Mouse (Mus musculus) mouse trophoblast stem cell (cell line): ENCODE measurements at regions not wholly inside any gene's neighbourhood (a gene's known extent, or its start where the extent isn't known, plus 50 kb on each side); places are given as distances from the start of the nearest gene placed in this dataset.

Source experiments
- in situ Hi-C, 2 experiments: fragments of 300-500 bp; cut with MseI, MboI; formaldehyde crosslinking; loops; 2 replicates in 1 of 2; 3 replicates in 1 of 2; pipeline ENCODE4 v1.15.1; 2025

GRCm38 (mm10) chr2:131739022-131739421 is 120.5 kb downstream of the Erv3 start:
- in situ Hi-C loops, result no loop called here

- in situ Hi-C loops, result no loop called here
These were observed 124.7 kb downstream of the Erv3 start for GRCm38 (mm10) chr2:131734740-131735378.

- in situ Hi-C loops, result no loop called here
These were observed 133.0 kb downstream of the Erv3 start for GRCm38 (mm10) chr2:131726533-131726932.

- in situ Hi-C loops, result no loop called here
These were observed 137.7 kb downstream of the Erv3 start for GRCm38 (mm10) chr2:131721631-131722545.

- in situ Hi-C loops, result no loop called here
These were observed 142.0 kb downstream of the Erv3 start for GRCm38 (mm10) chr2:131717561-131717960.

- in situ Hi-C loops, result no loop called here
These were observed 142.7 kb downstream of the Erv3 start for GRCm38 (mm10) chr2:131716841-131717240.

- in situ Hi-C loops, result no loop called here
These were observed 144.2 kb downstream of the Erv3 start for GRCm38 (mm10) chr2:131715381-131715780.

- in situ Hi-C loops, result no loop called here
These were observed 147.7 kb downstream of the Erv3 start for GRCm38 (mm10) chr2:131711886-131712285.

GRCm38 (mm10) chr2:131706565-131706964 is 144.5 kb upstream of the Adra1d start:
- in situ Hi-C loops, result no loop called here

GRCm38 (mm10) chr2:131704406-131704805 is 142.3 kb upstream of the Adra1d start:
- in situ Hi-C loops, result no loop called here

GRCm38 (mm10) chr2:131702146-131702545 is 140.1 kb upstream of the Adra1d start:
- in situ Hi-C loops, result no loop called here

- in situ Hi-C loops, result no loop called here
These were observed 137.7 kb upstream of the Adra1d start for GRCm38 (mm10) chr2:131699798-131700197.

GRCm38 (mm10) chr2:131698008-131698965 is 136.2 kb upstream of the Adra1d start:
- in situ Hi-C loops, result no loop called here

- in situ Hi-C loops, result no loop called here
These were observed 134.2 kb upstream of the Adra1d start for GRCm38 (mm10) chr2:131696307-131696706.

- in situ Hi-C loops, result no loop called here
These were observed 127.9 kb upstream of the Adra1d start for GRCm38 (mm10) chr2:131689996-131690395.

GRCm38 (mm10) chr2:131688282-131688681 is 126.2 kb upstream of the Adra1d start:
- in situ Hi-C loops, result no loop called here

GRCm38 (mm10) chr2:131687449-131687848 is 125.4 kb upstream of the Adra1d start:
- in situ Hi-C loops, result no loop called here

- in situ Hi-C loops, result no loop called here
These were observed 124.7 kb upstream of the Adra1d start for GRCm38 (mm10) chr2:131686748-131687147.

GRCm38 (mm10) chr2:131685326-131685725 is 123.2 kb upstream of the Adra1d start:
- in situ Hi-C loops, result no loop called here

- in situ Hi-C loops, result no loop called here
These were observed 121.7 kb upstream of the Adra1d start for GRCm38 (mm10) chr2:131683734-131684133.

GRCm38 (mm10) chr2:131678484-131678883 is 116.4 kb upstream of the Adra1d start:
- in situ Hi-C loops, result no loop called here

- in situ Hi-C loops, result no loop called here
These were observed 114.7 kb upstream of the Adra1d start for GRCm38 (mm10) chr2:131676736-131677135.
